Mouse (Mus musculus) olfactory bulb, adult 2 months (tissue): ENCODE measurements around the gene Dnajc16. TPM values are rescaled to one million over a fixed set of nuclear protein-coding genes. Genes with fewer than 3 reads are reported as not detected.

Source experiments
- H3K27ac ChIP-seq: fragments of 200-500 bp; 2 replicates; pipeline ENCODE4 v1.5.1; 2012; ENCODE audit warnings: low read depth, low read length; ENCODE audit not compliant: insufficient read depth
- H3K4me1 ChIP-seq: fragments of 200-500 bp; 2 replicates; pipeline ENCODE4 v1.6.1; 2012; ENCODE audit warnings: low read length; ENCODE audit not compliant: control insufficient read depth, insufficient read depth
- H3K4me3 ChIP-seq: fragments of 200-500 bp; 2 replicates; pipeline ENCODE4 v1.5.1; 2012; ENCODE audit warnings: mild to moderate bottlenecking, low read depth, low read length, moderate library complexity; ENCODE audit not compliant: insufficient read depth
- CTCF ChIP-seq: fragments of 200-500 bp; IDR thresholded peaks from 2 replicates; pipeline ENCODE4 v1.5.1; 2012; ENCODE audit warnings: low read depth, mild to moderate bottlenecking, low read length, moderate library complexity; ENCODE audit not compliant: insufficient read depth
- POLR2A ChIP-seq: fragments of 200-500 bp; IDR thresholded peaks from 2 replicates; pipeline ENCODE4 v1.6.1; 2012; ENCODE audit warnings: mild to moderate bottlenecking, low read depth, low read length, moderate library complexity; ENCODE audit not compliant: insufficient read depth
- WGBS: fragments of 180-500 bp; shearing (Covaris S2); methylation state at CpG from one replicate; pipeline ENCODE4 v1.1.7; 2018; 5-methylcytosine and 5-hydroxymethylcytosine counted together
- polyA plus RNA-seq: library from polyadenylated mRNA; stranded (reverse); fragments of >200 nt; gene quantifications from 2 replicates; pipeline ENCODE4 v1.2.4, GENCODE M21; 2012; ENCODE audit warnings: low replicate concordance; ENCODE audit not compliant: missing spikeins, insufficient read depth, insufficient read length

The Dnajc16 gene
- polyA plus RNA-seq, 1 experiment: not detected

GRCm38 (mm10) chr4:141805886-141806285, 15.2 kb upstream of the Dnajc16 start:
- no peaks in the 10 kb centered on the region for H3K4me1 ChIP-seq
- no peak overlapping the region for H3K27ac ChIP-seq
- H3K4me3 ChIP-seq: no peak overlapping the region
- 95% methylated on average over 8 of the region's 8 CpGs for whole genome bisulfite sequencing
- TF ChIP-seq CTCF (no peak), POLR2A (no peak)

- 88% methylated on average over 4 of the region's 4 CpGs for WGBS
- H3K4me3 ChIP-seq: no peak overlapping the region
- no peaks in the 10 kb centered on the region for H3K4me1 ChIP-seq
- no peak overlapping the region for H3K27ac ChIP-seq
- TF ChIP-seq CTCF (no peak), POLR2A (no peak)
Measured at GRCm38 (mm10) chr4:141804105-141804504, 13.4 kb upstream of the Dnajc16 start.

- WGBS: 89% methylated on average over 5 of the region's 5 CpGs
- Histone ChIP-seq H3K27ac (no peak overlapping the region), H3K4me1 (peaks cover 14% of the 10 kb centered on the region), H3K4me3 (no peak overlapping the region)
- no peak for TF ChIP-seq CTCF
- TF ChIP-seq POLR2A: no peak
Measured at GRCm38 (mm10) chr4:141797545-141797944, 6.8 kb upstream of the Dnajc16 start.

- TF ChIP-seq CTCF: no peak
- no peak for TF ChIP-seq POLR2A
- Histone ChIP-seq H3K4me3 (no peak overlapping the region), H3K4me1 (peaks cover 14% of the 10 kb centered on the region), H3K27ac (no peak overlapping the region)
- WGBS: 70% methylated on average over 4 of the region's 4 CpGs
Measured at GRCm38 (mm10) chr4:141796954-141797353, 6.2 kb upstream of the Dnajc16 start.

GRCm38 (mm10) chr4:141796356-141796755, 5.6 kb upstream of the Dnajc16 start:
- no peak for TF ChIP-seq CTCF
- TF ChIP-seq POLR2A: no peak
- peaks cover 14% of the 10 kb centered on the region for H3K4me1 ChIP-seq
- H3K4me3 ChIP-seq: no peak overlapping the region
- H3K27ac ChIP-seq: no peak overlapping the region
- WGBS: 77% methylated on average over 7 of the region's 7 CpGs

GRCm38 (mm10) chr4:141794152-141794535, 3.4 kb upstream of the Dnajc16 start:
- peaks cover 16% of the 10 kb centered on the region for H3K4me1 ChIP-seq
- TF ChIP-seq CTCF (no peak), POLR2A (no peak)
- peak overlapping the region; percentile 80 for H3K4me3 ChIP-seq
- WGBS: 2% methylated on average over 5 of the region's 5 CpGs
- H3K27ac ChIP-seq: peak overlapping the region; percentile 67

- Histone ChIP-seq H3K27ac (peak within 1 kb of the TSS; percentile 67), H3K4me1 (peaks cover 19% of the 10 kb centered on the region), H3K4me3 (peak within 1 kb of the TSS; percentile 80)
- TF ChIP-seq POLR2A: 0 out of 2 replicates have a peak, but pooled peaks have one; percentile 28
- TF ChIP-seq CTCF: no peak
- WGBS: under 1% methylated on average over 69 of the region's 80 CpGs
Measured at GRCm38 (mm10) chr4:141793282-141794151, 2.8 kb upstream of the Dnajc16 start, which contains the start of gene Casp9. Gene Casp9, plus strand, starts transcription at chr4:141793612.

- Histone ChIP-seq H3K4me1 (peaks cover 19% of the 10 kb centered on the region), H3K4me3 (peak overlapping the region; percentile 80), H3K27ac (peak overlapping the region; percentile 59)
- TF ChIP-seq CTCF (no peak), POLR2A (no peak)
- 8% methylated on average over 10 of the region's 10 CpGs for WGBS
Measured at GRCm38 (mm10) chr4:141792554-141793281, 2.0 kb upstream of the Dnajc16 start.

GRCm38 (mm10) chr4:141791951-141792350, 1.2 kb upstream of the Dnajc16 start:
- 84% methylated on average over 8 of the region's 8 CpGs for WGBS
- Histone ChIP-seq H3K27ac (no peak overlapping the region), H3K4me1 (peaks cover 17% of the 10 kb centered on the region), H3K4me3 (no peak overlapping the region)
- no peak for TF ChIP-seq POLR2A
- TF ChIP-seq CTCF: no peak
